Mouse (Mus musculus) lung, postnatal 0 days (tissue): ENCODE data around the gene Kalrn. TPM values are rescaled to one million over a fixed set of nuclear protein-coding genes. Genes with fewer than 3 reads are reported as not detected.

Experiments used
- ATAC-seq: fragments of 200-750 bp; cut with Nextera tagmentation; 2 replicates; pipeline ENCODE4 v1.8.0; 2017; ENCODE audit warnings: moderate library complexity
- DNase-seq: peaks from one replicate; pipeline ENCODE4 v3.0.0-alpha.2; 2016; ENCODE audit warnings: low spot score
- H3K27ac ChIP-seq: fragments of 300-500 bp; sonication (generic); 2 replicates; pipeline ENCODE4 v1.5.1; 2014; ENCODE audit warnings: antibody characterized with exemption, mild to moderate bottlenecking, low read length, mixed read lengths
- H3K27me3 ChIP-seq: fragments of 300-500 bp; sonication (generic); replicated peaks from 2 replicates; pipeline ENCODE4 v1.6.1; 2014; ENCODE audit warnings: low read length, mixed read lengths; ENCODE audit not compliant: insufficient read depth
- H3K36me3 ChIP-seq: fragments of 300-500 bp; sonication (generic); 2 replicates; pipeline ENCODE4 v1.6.1; 2014; ENCODE audit warnings: low read length, mixed read lengths; ENCODE audit not compliant: insufficient read depth
- H3K4me1 ChIP-seq: fragments of 300-500 bp; sonication (generic); 2 replicates; pipeline ENCODE4 v1.6.1; 2014; ENCODE audit warnings: antibody characterized with exemption, low read depth, low read length, mixed read lengths; ENCODE audit not compliant: insufficient read depth
- H3K4me2 ChIP-seq: fragments of 300-500 bp; sonication (generic); replicated peaks from 2 replicates; pipeline ENCODE4 v1.6.1; 2014; ENCODE audit warnings: low read depth, mild to moderate bottlenecking, low read length, moderate library complexity, mixed read lengths
- H3K4me3 ChIP-seq: fragments of 300-500 bp; sonication (generic); 2 replicates; pipeline ENCODE4 v1.5.1; 2014; ENCODE audit warnings: low read depth, low read length
- H3K9ac ChIP-seq: fragments of 300-500 bp; sonication (generic); replicated peaks from 2 replicates; pipeline ENCODE4 v1.6.1; 2014; ENCODE audit warnings: low read depth, mild to moderate bottlenecking
- H3K9me3 ChIP-seq: fragments of 300-500 bp; sonication (generic); 2 replicates; pipeline ENCODE4 v1.6.1; 2016; ENCODE audit warnings: low read length, mixed read lengths
- CTCF ChIP-seq: IDR thresholded peaks from 2 replicates; pipeline ENCODE4 v1.5.1; 2016; ENCODE audit warnings: antibody characterized with exemption, mild to moderate bottlenecking
- EP300 ChIP-seq: IDR thresholded peaks from 2 replicates; pipeline ENCODE4 v1.6.1; 2016; ENCODE audit warnings: antibody characterized with exemption, mild to moderate bottlenecking, control low read depth
- WGBS: fragments of 180-500 bp; shearing (Covaris S2); extraction: QIAGEN DNeasy Blood & Tissue Kit; methylation state at CpG from one replicate; pipeline ENCODE4 v1.1.7; 2014; 5-methylcytosine and 5-hydroxymethylcytosine counted together
- polyA plus RNA-seq: library from polyadenylated mRNA; unstranded; fragments of >200 nt; fragmentation: Nextera tagmentation; extraction: Ambion mirVana; gene quantifications from 2 replicates; pipeline ENCODE4 v1.2.1, GENCODE M21; 2015

The Kalrn gene
- polyA plus RNA-seq, 1 experiment from 2014 or later = 13.6 TPM

- Histone ChIP-seq H3K4me3 (no peak overlapping the region), H3K27me3 (no peaks in the 10 kb centered on the region), H3K36me3 (no peaks in the 10 kb centered on the region), H3K4me1 (no peaks in the 10 kb centered on the region), H3K9me3 (no peaks in the 10 kb centered on the region), H3K4me2 (no peak overlapping the region), H3K27ac (no peak overlapping the region), H3K9ac (no peak overlapping the region)
- ATAC-seq (no peak), DNase-seq (peak; percentile 82)
- peak; percentile 95 for TF ChIP-seq CTCF
- TF ChIP-seq EP300 = no peak
- WGBS = 4% methylated on average over 5 of the region's 5 CpGs
These were observed 577.3 kb downstream of the Kalrn start for GRCm38 (mm10) chr16:33996030-33996429.

DNA sequence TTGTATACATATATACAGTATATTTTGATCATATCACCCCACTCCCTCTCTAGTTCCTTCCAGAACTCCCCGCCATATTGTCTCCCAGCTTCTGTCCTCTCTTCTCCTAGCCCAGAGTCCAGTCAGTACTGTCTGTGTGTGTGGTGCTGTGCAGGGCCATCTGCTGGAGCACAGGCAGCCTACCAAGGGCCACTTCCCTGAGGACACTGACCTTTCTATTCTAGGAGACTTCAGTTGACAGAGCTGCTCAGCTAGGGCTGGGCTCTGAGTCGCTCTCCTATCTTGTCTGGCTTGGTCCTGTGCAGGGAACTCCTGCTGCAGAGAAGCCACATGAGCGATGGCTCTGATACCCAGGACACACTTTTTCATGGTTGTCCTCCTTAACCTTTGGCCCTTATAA lies 577.8 kb downstream of the Kalrn start:
- Histone ChIP-seq H3K27me3 (no peaks in the 10 kb centered on the region), H3K27ac (no peak overlapping the region), H3K4me3 (no peak overlapping the region), H3K4me2 (no peak overlapping the region), H3K9ac (no peak overlapping the region), H3K36me3 (no peaks in the 10 kb centered on the region), H3K9me3 (no peaks in the 10 kb centered on the region), H3K4me1 (no peaks in the 10 kb centered on the region)
- DNase-seq = no peak
- TF ChIP-seq EP300 (no peak), CTCF (no peak)
- 72% methylated on average over 3 of the region's 3 CpGs for WGBS
- ATAC-seq = no peak

- ATAC-seq = no peak
- DNase-seq = no peak
- no peak overlapping the region for H3K27ac ChIP-seq
- H3K27me3 ChIP-seq = no peaks in the 10 kb centered on the region
- H3K4me3 ChIP-seq = no peak overlapping the region
- H3K9ac ChIP-seq = no peak overlapping the region
- no peak for TF ChIP-seq EP300
- TF ChIP-seq CTCF = no peak
- no peaks in the 10 kb centered on the region for H3K4me1 ChIP-seq
- H3K36me3 ChIP-seq = no peaks in the 10 kb centered on the region
- no peak overlapping the region for H3K4me2 ChIP-seq
- no peaks in the 10 kb centered on the region for H3K9me3 ChIP-seq
- WGBS = 79% methylated on average over 6 of the region's 6 CpGs
These were observed 579.0 kb downstream of the Kalrn start for GRCm38 (mm10) chr16:33994321-33994720.

DNA sequence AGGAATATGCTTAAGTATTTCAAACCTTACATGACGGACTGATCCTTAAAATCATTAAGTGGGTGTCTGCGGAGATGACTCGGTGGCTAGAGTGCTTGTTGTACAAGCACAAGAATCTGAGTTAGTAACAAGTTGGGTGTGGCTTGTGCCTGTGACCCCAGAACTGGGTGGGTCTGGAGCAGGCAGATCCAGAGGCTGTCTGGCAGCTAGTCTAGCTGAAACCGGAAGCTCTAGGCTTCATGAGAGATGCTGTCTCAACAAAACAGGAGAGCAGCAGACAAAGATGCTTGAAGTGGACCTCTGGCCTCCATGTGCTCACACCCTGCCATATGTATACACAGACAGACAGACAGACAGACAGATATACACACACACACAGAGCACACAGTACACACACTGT lies 582.6 kb downstream of the Kalrn start:
- Histone ChIP-seq H3K9me3 (no peaks in the 10 kb centered on the region), H3K27me3 (no peaks in the 10 kb centered on the region), H3K4me3 (no peak overlapping the region), H3K4me1 (no peaks in the 10 kb centered on the region), H3K36me3 (no peaks in the 10 kb centered on the region), H3K27ac (no peak overlapping the region), H3K9ac (no peak overlapping the region), H3K4me2 (no peak overlapping the region)
- ATAC-seq = no peak
- WGBS = 47% methylated on average over 4 of the region's 4 CpGs
- TF ChIP-seq CTCF (no peak), EP300 (no peak)
- DNase-seq = no peak

GRCm38 (mm10) chr16:33989106-33989505 lies 584.2 kb downstream of the Kalrn start:
- H3K4me1 ChIP-seq = no peaks in the 10 kb centered on the region
- no peak overlapping the region for H3K27ac ChIP-seq
- H3K4me3 ChIP-seq = no peak overlapping the region
- H3K4me2 ChIP-seq = no peak overlapping the region
- H3K36me3 ChIP-seq = no peaks in the 10 kb centered on the region
- DNase-seq (no peak), ATAC-seq (no peak)
- 87% methylated on average over 1 of the region's 1 CpGs for WGBS
- no peaks in the 10 kb centered on the region for H3K9me3 ChIP-seq
- H3K9ac ChIP-seq = no peak overlapping the region
- TF ChIP-seq EP300 = no peak
- TF ChIP-seq CTCF = no peak
- no peaks in the 10 kb centered on the region for H3K27me3 ChIP-seq

DNA sequence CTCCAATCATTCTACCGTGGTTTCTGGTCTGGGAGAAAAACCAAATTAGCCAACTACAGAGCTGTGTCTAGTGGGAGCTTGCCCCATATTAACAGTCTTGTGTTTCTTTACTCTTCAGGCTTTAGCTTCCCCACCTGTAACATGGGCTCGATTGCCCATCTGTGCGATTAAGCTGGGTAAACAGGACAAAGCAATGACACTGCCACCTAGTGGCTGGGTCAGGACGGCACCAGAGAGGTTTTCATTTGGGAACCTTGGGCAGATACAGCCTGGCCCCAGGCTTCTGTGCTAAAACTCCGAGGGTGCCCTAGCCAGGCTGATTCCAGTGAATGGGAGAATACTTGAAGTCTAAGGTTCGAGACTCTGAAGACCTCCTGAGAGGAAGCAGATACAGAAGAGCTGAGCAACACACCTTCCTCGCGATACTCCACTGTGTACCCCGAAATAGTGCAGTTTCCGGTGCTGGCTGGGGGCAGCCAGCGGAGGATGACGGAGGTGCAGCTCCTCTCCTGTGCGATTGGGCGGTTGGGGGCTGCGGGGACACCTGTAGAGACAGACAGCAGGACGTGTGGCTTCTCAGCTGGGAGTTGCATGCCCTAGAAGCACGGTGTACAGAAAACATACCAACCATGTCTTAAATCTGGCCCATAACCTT lies 584.8 kb downstream of the Kalrn start:
- WGBS = 58% methylated on average over 17 of the region's 17 CpGs
- Histone ChIP-seq H3K9me3 (no peaks in the 10 kb centered on the region), H3K4me2 (no peak overlapping the region), H3K4me1 (no peaks in the 10 kb centered on the region), H3K27me3 (no peaks in the 10 kb centered on the region), H3K27ac (no peak overlapping the region), H3K36me3 (no peaks in the 10 kb centered on the region), H3K9ac (no peak overlapping the region), H3K4me3 (no peak overlapping the region)
- TF ChIP-seq EP300 = no peak
- peak; percentile 89 for TF ChIP-seq CTCF
- ATAC-seq (peak; percentile 47; the same call in 1 of the 2 replicates), DNase-seq (peak; percentile 62)

DNA sequence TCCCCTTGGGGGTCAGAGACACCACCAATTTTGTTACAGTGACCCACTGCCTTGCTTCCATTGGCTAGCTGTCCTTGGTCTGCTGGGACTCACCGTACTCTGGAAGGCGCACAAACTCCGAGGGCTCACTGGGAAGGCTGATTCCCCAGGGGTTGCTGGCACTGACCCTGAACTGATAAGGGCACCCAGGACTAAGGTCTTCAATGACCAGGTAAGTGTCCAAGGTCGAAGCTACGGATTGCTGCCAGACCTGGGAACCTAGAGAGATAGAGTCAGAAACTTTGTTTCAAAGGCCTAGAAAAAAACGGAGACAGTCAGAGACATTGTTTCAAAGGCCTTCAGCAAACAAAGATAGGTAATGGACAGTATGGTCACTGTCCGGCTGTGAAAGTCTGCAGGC lies 586.3 kb downstream of the Kalrn start:
- 88% methylated on average over 7 of the region's 7 CpGs for WGBS
- no peak overlapping the region for H3K9ac ChIP-seq
- H3K27ac ChIP-seq = no peak overlapping the region
- no peak overlapping the region for H3K4me3 ChIP-seq
- no peaks in the 10 kb centered on the region for H3K9me3 ChIP-seq
- H3K36me3 ChIP-seq = no peaks in the 10 kb centered on the region
- no peak for ATAC-seq
- DNase-seq = no peak
- no peaks in the 10 kb centered on the region for H3K4me1 ChIP-seq
- H3K4me2 ChIP-seq = no peak overlapping the region
- TF ChIP-seq EP300 (no peak), CTCF (no peak)
- H3K27me3 ChIP-seq = no peaks in the 10 kb centered on the region
